Mouse (Mus musculus) telencephalon, adult 2 months (tissue): ENCODE measurements around the gene Cep128.

Source experiments
- DNase-seq: peaks from one replicate; pipeline ENCODE4 v3.0.0-alpha.2; 2011; ENCODE audit warnings: low read depth, low spot score

Cep128 gene

DNA sequence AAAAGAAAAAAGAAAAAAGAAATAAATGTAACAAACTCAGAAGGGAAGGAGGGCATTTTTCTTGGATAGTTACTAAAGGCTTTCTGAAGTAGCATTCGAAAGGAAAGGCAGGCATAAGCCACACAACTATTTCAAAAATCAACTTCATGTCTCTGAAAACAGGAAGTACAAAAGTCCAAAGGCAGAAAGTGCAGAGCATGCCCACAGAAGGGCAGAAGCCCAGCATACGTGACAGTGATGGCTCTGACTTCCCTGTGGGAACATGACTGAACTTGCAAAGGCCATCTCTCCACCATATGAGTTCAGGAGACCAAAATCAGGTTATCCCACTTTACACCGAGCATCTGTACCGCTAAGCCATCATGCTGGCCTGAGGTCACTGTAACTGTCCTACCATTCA lies 71.6 kb downstream of the Cep128 start:
- no peak for DNase-seq

DNA sequence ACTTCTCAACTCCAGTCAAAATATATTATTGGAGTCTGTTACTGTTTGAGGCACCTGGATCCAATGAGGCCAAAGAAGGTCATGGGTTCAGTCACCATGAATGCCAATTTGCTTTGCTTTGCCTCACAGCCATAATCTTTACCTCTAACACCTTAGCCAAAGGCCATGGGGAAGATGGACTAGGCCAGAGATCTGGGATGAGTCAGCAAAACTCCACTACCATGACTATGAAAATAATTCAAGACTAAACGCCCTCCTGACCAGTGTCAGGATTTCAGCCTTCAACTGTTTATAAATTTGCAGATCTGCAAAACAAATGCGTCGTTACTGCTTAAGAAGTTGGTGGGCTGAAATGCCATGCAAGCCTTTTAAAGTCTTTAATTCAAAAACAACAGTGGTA lies 76.5 kb downstream of the Cep128 start:
- no peak for DNase-seq

DNA sequence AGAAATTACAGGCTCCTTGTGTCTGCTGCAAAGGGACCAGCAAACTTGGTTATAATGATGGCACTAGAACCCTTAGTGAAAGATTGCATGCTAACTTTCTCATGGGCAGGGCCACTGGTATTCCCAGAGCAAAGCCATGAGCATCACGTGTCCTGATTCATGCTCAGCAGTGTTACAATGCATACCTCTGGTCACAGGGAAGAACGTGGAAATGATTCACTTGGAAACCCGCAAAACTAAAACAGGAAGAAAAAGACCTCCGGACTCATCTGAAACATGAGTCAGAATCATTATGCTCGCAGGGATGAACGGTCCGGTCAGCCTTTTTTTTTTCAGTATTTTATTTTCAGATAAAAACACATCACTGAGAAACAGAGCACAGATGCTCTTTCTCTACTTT lies 78.4 kb downstream of the Cep128 start:
- DNase-seq, result no peak

DNA sequence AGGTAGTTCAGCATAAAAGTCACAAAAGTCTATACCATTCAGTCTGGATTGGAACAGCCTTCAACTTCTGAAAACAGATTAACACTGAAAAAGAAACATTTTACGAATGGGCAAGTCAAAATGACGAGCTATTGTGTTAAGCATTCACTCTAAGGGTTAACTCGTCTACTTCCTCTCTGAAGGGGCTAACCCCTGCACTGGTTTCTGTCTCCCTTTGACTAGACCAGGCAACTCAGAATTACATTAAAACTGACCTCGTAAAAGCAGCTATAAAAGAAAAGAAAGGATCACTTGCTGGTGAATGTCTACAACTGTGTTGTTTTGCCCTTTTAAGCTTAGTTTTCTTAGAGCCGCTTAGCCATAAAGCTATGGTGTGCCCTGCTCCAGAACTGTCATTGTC lies 79.2 kb downstream of the Cep128 start:
- DNase-seq, result no peak

DNA sequence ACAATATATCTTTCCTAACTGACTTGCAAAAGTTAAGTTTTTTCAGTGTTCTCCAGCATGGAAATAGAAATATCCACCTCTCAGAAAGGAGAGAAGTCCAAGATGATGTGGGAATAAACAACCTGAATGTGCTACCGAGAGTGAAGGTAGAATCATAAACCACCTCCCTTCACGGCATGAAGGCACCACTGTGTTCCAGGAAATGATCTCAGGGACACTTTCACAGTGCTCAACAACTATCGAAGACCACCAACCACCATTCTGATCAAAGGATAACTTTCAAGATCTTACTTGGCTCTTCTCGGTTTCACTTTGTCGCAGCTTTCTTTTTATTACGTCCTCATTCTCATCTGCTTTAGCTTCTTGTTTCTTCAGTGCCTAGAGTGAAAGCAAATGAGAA lies 85.5 kb downstream of the Cep128 start:
- no peak for DNase-seq

DNA sequence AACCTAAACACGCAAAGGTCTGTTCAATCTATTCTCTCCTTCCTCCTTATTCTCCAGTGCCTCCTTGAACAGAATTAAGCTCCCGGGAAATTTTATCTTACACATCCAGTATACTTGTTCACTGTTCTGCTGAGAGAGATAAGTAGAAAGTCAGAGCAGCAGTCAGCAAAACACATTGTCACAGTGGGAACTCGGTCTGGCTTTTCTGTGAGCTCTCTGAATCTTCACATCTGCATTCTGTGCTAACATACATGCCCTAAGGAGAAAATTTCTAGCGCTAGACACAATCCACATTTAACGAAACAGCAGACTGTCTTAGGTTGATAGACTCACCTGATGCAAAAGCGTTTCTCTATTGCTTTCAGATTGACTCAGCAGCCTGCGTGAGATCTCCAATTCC lies 88.3 kb downstream of the Cep128 start:
- no peak for DNase-seq

DNA sequence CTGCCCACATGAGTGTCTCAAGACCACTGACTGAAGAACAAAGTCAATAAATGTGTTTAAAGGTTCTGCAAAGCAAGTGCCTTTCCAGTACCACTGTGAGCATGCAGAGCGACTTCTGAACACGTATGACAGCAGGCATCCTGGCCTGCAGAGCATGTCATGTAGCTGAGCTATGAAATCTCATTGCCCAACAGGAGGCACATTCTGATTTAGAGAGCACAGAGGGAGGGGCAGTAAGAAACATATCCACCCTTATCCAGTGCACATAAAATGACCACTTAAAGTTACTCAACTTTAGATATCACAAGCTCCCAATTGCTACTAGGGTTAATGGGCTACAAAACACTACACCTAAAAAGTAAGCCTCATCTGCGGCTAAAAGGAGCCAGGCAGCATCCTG lies 88.8 kb downstream of the Cep128 start:
- no peak for DNase-seq

DNA sequence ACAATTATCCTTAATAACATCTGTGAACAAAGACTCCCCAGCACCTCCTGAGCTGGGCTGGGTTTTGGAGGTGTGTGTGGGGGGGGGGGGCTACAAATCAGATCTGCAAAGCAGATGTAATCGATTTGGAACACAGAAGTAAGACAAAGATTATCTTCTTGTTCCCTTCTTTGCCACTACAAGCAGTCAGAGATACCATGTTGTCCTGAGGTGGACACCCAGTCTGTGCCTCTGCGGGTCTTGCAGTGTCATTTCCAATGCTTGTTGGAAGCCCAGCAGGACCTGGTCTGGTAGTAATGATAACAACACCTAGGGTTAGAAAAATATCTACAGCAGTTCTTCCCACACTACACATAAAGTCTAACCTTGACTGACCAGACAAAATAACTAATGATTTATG lies 110.3 kb downstream of the Cep128 start:
- DNase-seq, result no peak

DNA sequence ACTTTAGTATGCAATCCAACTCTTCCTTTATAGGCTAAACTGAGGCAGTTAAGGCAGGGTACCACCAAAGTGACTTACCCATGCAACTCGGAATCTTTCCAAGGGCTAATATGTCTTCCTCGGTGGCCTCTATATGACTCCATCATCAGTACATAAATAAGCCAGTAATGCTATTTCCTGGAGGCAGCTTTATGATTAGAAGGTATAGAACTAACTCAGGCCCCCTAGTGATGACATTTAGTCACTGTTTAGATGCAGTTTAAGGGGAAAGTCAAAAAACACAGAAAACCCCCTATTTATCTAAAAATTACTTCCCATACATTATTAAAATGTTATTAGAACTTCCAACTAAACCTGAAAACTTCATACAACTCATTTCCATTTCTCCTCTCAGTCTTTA lies 114.6 kb downstream of the Cep128 start:
- DNase-seq, result no peak

DNA sequence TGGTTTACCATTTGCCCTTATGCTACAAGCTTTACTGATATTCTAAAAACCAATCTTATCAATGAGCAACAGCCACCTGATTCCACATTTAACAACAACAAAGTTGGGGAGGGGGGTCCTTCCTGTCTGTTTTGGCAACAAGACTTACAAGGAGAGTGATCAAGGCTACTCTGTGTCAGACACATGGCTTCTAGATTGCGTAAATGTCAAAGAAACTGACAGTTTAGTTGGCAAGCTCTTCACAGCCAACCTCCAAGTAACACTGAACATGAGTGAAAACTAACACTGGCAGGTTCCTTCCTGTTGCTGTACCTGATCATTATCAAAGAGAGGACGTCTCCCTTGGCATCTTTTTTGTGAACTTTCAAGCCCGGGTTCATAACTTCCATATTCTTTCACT lies 115.2 kb downstream of the Cep128 start:
- DNase-seq, result no peak

DNA sequence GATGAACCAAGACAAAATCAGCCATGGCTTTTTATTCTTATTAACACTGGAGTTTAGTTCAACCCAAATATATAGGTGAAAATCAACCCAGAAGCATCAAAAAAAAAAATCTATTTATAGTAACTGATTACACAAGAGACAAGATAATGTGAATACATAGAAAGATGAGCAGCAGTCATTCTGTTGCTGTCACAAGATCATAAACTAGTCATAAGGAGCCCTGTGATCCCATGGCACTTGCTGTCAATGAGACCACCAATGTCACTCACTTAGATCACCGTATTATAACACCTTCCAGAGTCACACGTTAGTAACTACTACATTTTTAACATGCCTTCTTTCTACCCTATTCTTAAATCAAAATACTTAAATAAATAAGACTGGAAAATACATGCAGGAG lies 118.2 kb downstream of the Cep128 start:
- DNase-seq, result no peak

DNA sequence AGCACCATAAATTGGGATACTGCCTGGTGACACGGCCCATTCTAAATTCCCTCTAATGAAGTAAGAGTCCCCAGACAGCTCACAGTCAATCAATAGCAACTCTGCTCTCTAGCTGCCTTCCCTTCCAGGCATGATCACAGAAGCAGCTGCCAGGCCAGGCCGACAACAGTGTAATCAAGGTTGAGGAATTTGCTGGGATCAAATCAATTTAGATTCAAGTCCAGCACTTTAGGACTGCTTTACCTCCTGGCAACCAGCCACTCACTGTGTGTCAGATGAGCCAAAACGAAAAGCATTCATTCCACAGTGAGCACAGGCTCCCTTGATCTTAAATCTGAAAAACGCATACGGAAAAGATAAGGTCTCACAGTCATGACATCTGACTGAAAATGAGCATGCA lies 118.7 kb downstream of the Cep128 start:
- no peak for DNase-seq

DNA sequence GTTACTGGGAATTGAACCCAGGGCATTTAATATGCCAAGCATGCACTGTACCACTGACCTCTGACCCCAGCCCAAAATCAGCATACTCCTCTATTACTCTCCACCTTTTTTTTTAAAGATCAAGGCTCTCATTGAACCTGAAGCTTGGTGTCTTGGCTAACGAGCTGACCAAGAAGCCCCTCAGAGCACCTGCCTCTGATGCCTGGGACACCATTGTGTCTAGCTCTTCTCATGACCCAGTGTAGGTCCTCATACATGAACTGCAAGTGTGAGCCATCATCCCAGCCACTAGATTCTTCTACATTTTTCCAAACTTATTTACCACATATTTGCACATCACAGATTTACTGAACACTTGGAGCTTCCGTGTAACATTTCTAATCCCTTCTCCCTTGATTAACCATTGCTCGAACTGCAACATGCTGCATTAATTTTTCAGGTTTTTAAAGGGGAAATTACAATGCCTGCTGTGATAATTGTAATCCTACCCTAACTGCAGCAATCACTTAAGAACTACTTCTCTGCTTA lies 119.3 kb downstream of the Cep128 start:
- DNase-seq, result no peak

DNA sequence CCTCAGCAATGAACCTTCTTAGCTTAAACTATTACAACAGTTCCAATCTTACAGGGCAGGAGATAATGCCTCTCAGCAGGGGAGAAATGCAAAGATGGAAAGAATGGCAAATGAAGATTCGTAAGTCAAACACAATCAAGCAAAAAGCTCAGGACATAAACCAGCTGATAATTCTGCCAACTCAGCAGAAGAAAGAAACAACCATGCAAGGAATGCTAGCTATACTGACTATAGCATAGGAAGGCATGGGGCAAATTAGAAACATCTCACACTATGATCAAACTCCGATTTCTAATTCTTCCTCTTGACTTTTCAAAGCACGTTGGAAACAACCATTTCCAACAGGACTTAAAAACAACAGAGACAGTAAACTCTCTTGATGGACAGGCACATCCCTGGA lies 120.5 kb downstream of the Cep128 start:
- no peak for DNase-seq

DNA sequence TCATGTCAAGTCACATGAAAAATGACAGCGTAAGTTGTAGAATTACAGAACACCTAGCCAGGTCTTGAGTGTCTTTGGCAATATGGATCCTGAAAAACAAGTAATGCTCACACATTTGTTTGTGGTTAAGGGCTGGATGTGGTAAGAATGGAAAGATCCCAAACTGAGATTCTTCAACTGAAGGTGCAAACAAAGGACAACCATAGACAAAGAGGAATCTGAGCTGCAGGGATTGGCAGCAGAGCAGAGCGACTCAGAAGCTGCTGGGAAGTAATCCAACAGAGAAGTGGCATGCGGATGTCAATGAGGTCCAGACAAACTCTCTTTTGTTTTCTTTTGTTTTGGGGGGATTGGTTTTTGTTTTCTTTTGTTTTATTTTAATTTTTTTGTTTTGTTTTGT lies 121.4 kb downstream of the Cep128 start:
- peak; percentile 6 for DNase-seq

DNA sequence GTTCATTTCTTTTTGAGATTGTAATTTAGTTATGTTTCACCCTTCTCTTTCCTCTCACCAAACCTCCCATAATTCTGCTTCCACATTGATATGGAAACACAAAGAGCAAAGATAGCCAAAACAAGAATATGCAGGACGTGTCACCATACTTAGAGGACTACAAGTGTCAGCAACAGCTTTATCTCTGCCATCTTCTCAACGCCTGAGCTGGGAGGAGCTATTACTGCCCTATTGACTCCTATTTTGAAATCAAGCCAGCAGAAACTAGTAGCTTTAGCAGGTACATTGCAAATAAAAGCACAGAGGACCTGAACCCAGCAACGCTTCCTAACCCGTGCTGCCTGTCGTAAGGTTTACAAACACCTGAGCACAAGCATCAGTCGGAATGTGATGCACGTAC lies 127.9 kb downstream of the Cep128 start:
- DNase-seq, result no peak

DNA sequence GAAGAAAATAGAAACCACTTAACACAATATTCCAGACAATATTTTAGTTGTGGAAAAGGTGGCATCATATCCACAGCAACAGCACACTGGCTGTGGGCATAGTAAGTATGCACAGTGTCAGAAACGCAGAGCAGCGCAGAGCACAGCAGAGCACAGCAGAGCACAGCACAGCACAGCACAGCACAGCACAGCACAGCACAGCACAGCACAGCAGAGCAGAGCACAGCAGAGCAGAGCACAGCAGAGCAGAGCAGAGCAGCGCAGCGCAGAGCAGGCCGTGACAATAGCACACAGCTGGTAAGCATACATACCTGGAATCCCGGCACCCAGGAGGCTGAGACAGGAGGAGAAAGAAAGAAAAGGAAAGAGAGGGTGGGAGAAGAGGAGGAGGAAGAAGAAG lies 129.4 kb downstream of the Cep128 start:
- DNase-seq, result no peak

DNA sequence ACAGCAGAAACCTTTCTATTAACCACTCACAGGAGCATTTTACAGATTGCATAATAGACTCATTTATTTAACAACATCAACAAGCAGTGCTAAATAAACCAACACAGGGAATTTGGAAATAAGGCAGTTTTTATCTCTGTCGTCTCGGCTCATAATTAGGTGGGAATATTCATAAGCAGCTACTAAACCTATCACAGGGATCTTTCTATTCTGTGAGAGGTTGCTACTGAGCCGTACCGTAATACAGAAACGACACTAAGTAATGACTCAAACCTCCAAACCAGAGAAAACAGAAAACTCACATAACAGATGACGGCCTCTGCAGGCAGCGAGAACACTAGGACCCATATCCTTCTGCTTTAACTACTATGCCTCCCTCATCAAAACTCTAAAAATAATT lies 163.6 kb downstream of the Cep128 start:
- peak; percentile 28 for DNase-seq

DNA sequence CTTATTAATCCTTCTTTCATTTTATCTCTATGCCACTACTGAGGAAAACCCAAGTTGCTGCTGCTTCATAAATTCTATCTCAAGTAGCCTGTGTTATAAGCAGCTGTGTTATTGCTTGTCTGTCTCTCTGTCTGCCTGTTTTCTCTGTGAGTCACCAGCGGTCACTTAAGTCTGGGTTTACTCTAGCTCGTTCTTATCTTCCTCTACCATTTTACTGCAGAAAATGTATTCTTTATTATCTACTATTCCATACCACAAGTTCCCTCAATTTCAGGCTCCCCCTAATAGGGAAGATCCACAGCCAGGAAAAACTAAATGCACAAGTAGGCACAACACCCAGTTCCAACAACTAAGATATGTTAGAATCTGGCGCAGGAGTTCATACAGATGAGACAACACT lies 178.7 kb downstream of the Cep128 start:
- DNase-seq, result no peak

DNA sequence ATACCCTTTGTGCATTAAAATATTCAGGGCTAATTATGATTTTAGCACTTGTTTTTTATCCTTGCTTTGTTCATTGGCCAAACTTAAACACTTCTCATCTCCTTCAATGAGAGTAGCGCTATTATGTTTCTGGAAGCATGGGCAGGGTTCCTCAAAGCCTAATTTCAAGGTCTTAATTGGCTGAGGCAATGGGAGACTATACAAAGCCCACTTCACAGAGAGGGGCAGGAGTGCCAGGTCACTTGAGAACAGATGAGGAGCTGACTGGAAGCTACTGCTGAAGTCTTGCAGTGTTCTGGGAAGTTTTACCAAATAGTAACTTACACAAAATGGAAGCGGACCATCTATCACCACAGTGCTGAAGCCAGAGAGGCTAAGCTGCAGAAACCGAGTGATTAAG lies 179.9 kb downstream of the Cep128 start:
- no peak for DNase-seq

DNA sequence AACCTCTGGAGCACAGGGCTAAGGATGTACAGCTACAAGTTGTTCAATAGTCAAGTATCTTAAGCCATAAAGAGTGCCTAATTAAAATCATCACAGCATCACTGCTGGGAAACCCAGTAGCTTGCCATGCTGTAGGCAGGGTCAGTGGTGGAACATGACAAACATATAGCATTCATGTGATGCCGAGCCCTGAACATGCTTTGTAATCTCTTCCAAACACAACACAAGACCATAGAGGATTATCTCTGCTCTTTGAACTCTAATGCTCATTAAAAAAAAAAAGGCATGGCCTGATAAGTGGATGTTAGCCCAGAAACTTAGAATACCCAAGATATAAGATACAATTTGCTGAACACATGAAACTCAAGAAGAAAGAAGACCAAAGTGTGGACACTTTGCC lies 181.7 kb downstream of the Cep128 start:
- no peak for DNase-seq

DNA sequence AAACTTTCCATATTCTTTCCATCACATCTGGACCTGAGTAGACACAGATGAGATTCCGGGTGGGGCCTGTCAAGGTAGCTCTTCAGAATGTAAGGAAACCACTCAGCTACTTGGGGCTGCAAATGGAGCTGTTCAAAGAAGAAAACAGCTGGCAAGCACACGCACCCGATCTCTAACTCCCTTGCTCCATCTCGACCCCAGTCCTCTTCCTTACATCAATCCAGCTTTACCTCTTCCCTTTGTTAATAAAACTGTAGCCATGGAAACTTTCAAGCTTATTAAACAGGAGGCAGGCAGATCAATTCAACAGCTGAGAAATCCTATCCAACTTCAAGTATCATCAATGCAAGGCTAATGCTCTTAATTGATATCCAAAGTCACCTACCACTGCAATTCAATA lies 195.1 kb downstream of the Cep128 start:
- DNase-seq, result no peak

DNA sequence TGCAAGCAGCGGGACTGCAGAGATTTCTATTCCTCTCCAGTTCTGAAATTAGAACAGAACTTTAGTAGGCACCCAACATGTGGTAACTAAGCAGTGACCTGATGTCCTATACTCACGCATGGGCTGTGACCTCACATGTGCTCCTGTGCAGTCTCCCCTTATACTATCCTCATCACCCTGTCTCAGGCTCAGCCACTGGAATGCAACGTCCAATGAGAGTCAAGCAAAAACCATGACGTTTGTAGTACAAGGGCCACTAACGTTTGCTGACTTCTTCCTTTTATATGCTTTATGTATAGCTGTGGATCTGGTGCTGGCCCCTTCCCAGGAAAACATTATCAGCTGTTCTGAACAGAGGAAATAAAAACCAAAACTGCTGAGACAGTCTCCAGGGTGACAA lies 198.6 kb downstream of the Cep128 start:
- no peak for DNase-seq

DNA sequence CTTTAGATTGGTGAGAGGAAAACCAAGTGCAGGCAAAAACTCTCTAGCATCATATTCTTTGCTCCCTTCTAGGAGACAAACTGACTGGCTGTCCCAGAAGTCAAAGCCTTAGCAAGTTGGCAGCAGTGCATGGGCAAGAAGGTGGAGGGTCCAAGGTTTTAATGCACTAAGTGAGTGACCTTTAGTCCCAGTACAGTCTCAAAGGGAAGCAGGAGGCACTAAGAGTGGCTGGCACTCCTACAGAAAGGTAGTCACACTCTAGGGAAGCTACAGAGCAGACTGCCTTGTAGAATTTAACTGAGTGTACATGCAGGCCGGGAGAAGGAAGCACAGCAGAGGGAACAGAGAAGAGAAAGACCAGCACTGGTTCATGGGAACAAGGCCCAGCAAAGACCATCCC lies 199.6 kb downstream of the Cep128 start:
- no peak for DNase-seq

DNA sequence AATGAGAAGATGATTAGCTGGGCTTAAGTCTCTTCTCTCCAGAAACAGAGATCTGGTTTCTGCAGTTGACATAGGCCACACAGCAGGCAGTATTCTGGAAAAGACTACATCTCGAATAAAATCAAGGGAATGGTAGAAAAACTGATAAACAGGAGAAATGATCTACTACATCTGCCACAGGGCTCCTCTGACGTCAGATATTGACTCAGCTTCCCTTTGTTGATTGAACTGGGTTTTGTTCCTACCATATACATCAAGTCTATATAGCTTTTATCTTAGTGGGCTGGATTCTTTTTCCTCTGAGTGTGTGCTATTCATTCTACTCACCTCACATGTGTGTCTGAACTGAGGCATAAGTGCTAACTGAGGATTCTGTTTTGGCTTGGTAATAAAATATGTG lies 200.3 kb downstream of the Cep128 start:
- DNase-seq, result no peak
